In genomic region chr14:8340226-8340625, GRCm38 (mm10) we compare ENCODE assay signal across 23 mouse cellular contexts. TPM values are rescaled to one million over a fixed set of nuclear protein-coding genes. Genes with fewer than 3 reads are reported as not detected.
DNase-seq lines count a peak whose midpoint lies in the region; TF ChIP-seq lines count a peak whose summit lies in the region.
"Had no signal": no experiment of that assay in that cellular context is flagged by ENCODE, and none has a peak within 500 bp of the region (broad histone marks: within the 10 kb centered on the region; RNA-seq: fewer than 3 reads in every experiment).

No protein-coding gene starts in this region.

- H3K4me3 ChIP-seq in kidney, adult 2 months (ENCODE audit: insufficient read depth, low read depth, low read length), result no peak overlapping the region

- no peak overlapping the region for H3K27ac ChIP-seq in kidney, adult 2 months (ENCODE audit: insufficient read depth, low read depth, low read length)

- H3K36me3 ChIP-seq in kidney, adult 2 months (ENCODE audit: control insufficient read depth, insufficient read depth, low read length), result no peaks in the 10 kb centered on the region
- H3K36me3 ChIP-seq: G1E had no signal

- TF ChIP-seq CTCF in kidney, adult 2 months (conservative IDR thresholded peaks at IDR 0.05; ENCODE audit: insufficient read depth, insufficient read length, low read depth, low read length), result no peak

- peak; percentile 45 for DNase-seq in kidney, adult 11 months
- no peak for DNase-seq in kidney, adult 9 months
- DNase-seq in kidney, postnatal 36 days, result peak; percentile 37 to 59
- no peak for DNase-seq in kidney, adult 2 months
- DNase-seq in MN1 (ENCODE audit: low spot score), result peak; percentile 37
- DNase-seq in c-Kit-positive CD71-positive TER-119-positive erythroid progenitor cells, embryonic 14.5 days (ENCODE audit: low spot score), result no peak
- DNase-seq: adrenal gland, adult 2 months; adrenal gland, adult 8-10 months; adrenal gland, postnatal 10 days; adrenal gland, postnatal 14 days; adrenal gland, postnatal 25 days; adrenal gland, postnatal 36 days; B cell, adult 2 months; cerebellum, adult 11 months; cerebellum, adult 11-12 months; cerebellum, adult 18-20 months; cerebellum, adult 2 months; cerebellum, adult 8-10 months had no signal

- H3K4me1 ChIP-seq in kidney, adult 2 months (ENCODE audit: control insufficient read depth, insufficient read depth, low read length), result peaks cover 14% of the 10 kb centered on the region

- TF ChIP-seq POLR2A in kidney, adult 2 months (IDR thresholded peaks at IDR 0.05; ENCODE audit: low read depth, low read length), result no peak

- H3K27me3 ChIP-seq in kidney, adult 2 months (replicated peaks; ENCODE audit: control insufficient read depth, insufficient read depth, low read length), result no peaks in the 10 kb centered on the region
- H3K27me3 ChIP-seq: Patski had no signal

- 59% methylated on average over 4 of the region's 4 CpGs for WGBS in kidney, adult 2 months

RNA-seq across cellular contexts. Expression of gene Fam107a, which starts 22.4 kb away (rescaled TPM):
- polyA plus RNA-seq in kidney, adult 2 months (2012; rRNA removed), result 119 and 151 TPM in 2 replicates
- polyA plus RNA-seq: activated CD4-positive, CD25-positive, alpha-beta regulatory T cell, adult 4 months; C2C12; CD4-positive, CD25-positive, alpha-beta regulatory T cell, adult 4 months; G1E had no signal

RNA-seq across cellular contexts. Expression of gene Oit1, which starts 38.3 kb away (rescaled TPM):
- polyA plus RNA-seq in kidney, adult 2 months (2012; rRNA removed), result 1.3 and 1.5 TPM in 2 replicates
- polyA plus RNA-seq: activated CD4-positive, CD25-positive, alpha-beta regulatory T cell, adult 4 months; adrenal gland, adult 2 months; C2C12; CD4-positive, CD25-positive, alpha-beta regulatory T cell, adult 4 months; cerebellum, adult 2 months; G1E had no signal

Comparison
In these comparisons a context has a peak if more than half of its experiments do, and no peak if none do; other contexts are left out.
1. DNase-seq: peak in kidney, adult 11 months (single experiment), kidney, postnatal 36 days (2 of 2) and MN1 (single experiment); none in kidney, adult 9 months (single experiment), kidney, adult 2 months (single experiment) and c-Kit-positive CD71-positive TER-119-positive erythroid progenitor cells, embryonic 14.5 days (single experiment).